Mouse (Mus musculus): ENCODE data around the gene Kank2. TPM values are rescaled to one million over a fixed set of nuclear protein-coding genes. Genes with fewer than 3 reads are reported as not detected.

Gene Kank2
- polyA plus RNA-seq, 1 experiment from 2014 or later, result 30.0 TPM

GRCm38 (mm10) chr9:21811170-21811569, 12.6 kb upstream of the Kank2 start:
- Histone ChIP-seq H3K4me2 (no peak overlapping the region), H3K9me3 (no peaks in the 10 kb centered on the region), H3K27ac (no peak overlapping the region), H3K27me3 (no peaks in the 10 kb centered on the region), H3K4me3 (no peak overlapping the region), H3K4me1 (no peaks in the 10 kb centered on the region), H3K9ac (no peak overlapping the region), H3K36me3 (peaks cover 54% of the 10 kb centered on the region)
- ATAC-seq (ENCODE audit: borderline replicate concordance, extremely low read depth, low FRiP score, low TSS enrichment), result no peak
- WGBS, result 88% methylated on average over 5 of the region's 5 CpGs

GRCm38 (mm10) chr9:21808561-21808960, 10.0 kb upstream of the Kank2 start:
- 56% methylated on average over 3 of the region's 3 CpGs for WGBS
- no peak for ATAC-seq (ENCODE audit: borderline replicate concordance, extremely low read depth, low FRiP score, low TSS enrichment)
- Histone ChIP-seq H3K27ac (no peak overlapping the region), H3K4me1 (peaks cover 10% of the 10 kb centered on the region), H3K36me3 (peaks cover 32% of the 10 kb centered on the region), H3K9me3 (no peaks in the 10 kb centered on the region), H3K27me3 (no peaks in the 10 kb centered on the region), H3K9ac (no peak overlapping the region), H3K4me2 (no peak overlapping the region), H3K4me3 (no peak overlapping the region)

DNA sequence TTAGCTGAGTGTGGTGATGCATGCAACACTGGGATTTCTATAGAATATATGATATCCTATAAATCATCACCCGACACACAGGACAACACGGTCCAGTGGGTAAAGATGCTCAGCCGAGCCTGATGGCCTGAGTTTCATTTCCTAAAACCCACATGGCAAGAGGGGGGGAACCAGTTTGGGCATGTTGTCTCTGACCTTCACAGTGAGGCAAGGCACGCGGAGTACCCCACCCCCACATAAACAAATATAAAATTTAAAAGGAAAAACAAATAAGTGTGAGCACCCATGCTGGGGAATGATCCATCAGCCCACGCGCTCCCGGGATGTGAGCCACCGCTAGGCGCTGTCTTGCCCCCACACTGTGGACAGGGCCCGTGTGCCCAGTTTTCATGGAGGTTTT, 8.4 kb upstream of the Kank2 start:
- Histone ChIP-seq H3K9me3 (no peaks in the 10 kb centered on the region), H3K27me3 (no peaks in the 10 kb centered on the region), H3K36me3 (peaks cover 29% of the 10 kb centered on the region), H3K4me1 (peaks cover 11% of the 10 kb centered on the region), H3K4me3 (no peak overlapping the region), H3K27ac (no peak overlapping the region), H3K9ac (no peak overlapping the region), H3K4me2 (no peak overlapping the region)
- 81% methylated on average over 11 of the region's 11 CpGs for WGBS
- no peak for ATAC-seq (ENCODE audit: borderline replicate concordance, extremely low read depth, low FRiP score, low TSS enrichment)

- peaks cover 11% of the 10 kb centered on the region for H3K4me1 ChIP-seq
- no peak for ATAC-seq (ENCODE audit: borderline replicate concordance, extremely low read depth, low FRiP score, low TSS enrichment)
- no peak overlapping the region for H3K4me2 ChIP-seq
- H3K9ac ChIP-seq, result no peak overlapping the region
- no peak overlapping the region for H3K27ac ChIP-seq
- H3K36me3 ChIP-seq, result peaks cover 29% of the 10 kb centered on the region
- H3K27me3 ChIP-seq, result no peaks in the 10 kb centered on the region
- WGBS, result 39% methylated on average over 3 of the region's 3 CpGs
- no peak overlapping the region for H3K4me3 ChIP-seq
- no peaks in the 10 kb centered on the region for H3K9me3 ChIP-seq
Observed at GRCm38 (mm10) chr9:21806363-21806762, 7.8 kb upstream of the Kank2 start.

DNA sequence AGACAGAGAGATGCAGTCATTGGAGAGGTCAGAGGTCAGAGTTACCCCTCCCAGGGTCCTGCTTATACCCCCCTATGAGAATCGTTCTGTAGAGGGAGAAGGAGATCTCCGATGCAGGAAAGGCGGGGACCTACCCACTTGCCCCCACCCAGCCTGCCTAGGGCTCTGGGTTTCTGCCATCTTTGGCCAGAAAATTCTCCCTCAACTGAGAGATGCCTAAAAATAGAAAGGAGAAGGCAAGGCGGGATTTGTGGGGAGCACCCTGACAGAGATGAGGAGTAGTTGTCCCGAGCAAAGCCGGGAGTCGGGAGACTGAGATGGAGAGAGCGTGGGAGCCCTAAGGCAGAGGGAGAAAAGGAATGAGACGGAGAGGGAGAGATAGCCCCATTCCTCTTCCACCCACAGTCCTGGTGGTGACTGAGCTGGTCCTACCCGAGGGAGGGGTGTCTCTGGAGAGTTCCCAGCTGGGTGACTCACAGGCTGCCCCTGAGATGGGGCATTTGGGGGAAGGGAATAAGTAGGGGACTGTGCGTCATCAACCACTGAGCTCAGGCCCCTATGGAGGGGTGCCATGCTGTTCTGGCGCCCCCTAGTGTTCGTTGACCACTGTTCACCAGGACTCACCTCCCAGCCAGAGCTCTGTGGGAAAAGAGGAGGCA, 5.6 kb upstream of the Kank2 start:
- ATAC-seq (ENCODE audit: borderline replicate concordance, extremely low read depth, low FRiP score, low TSS enrichment), result peak; percentile 97
- H3K27me3 ChIP-seq, result no peaks in the 10 kb centered on the region
- H3K9ac ChIP-seq, result no peak overlapping the region
- H3K4me1 ChIP-seq, result peaks cover 16% of the 10 kb centered on the region
- H3K27ac ChIP-seq, result peak overlapping the region; percentile 73
- WGBS, result 27% methylated on average over 13 of the region's 13 CpGs
- no peak overlapping the region for H3K4me3 ChIP-seq
- H3K36me3 ChIP-seq, result peaks cover 30% of the 10 kb centered on the region
- H3K4me2 ChIP-seq, result peak overlapping the region; percentile 34; the same call in 1 of the 2 replicates
- H3K9me3 ChIP-seq, result no peaks in the 10 kb centered on the region

GRCm38 (mm10) chr9:21801591-21801990, 3.0 kb upstream of the Kank2 start:
- H3K9ac ChIP-seq, result no peak overlapping the region
- H3K4me3 ChIP-seq, result no peak overlapping the region
- 83% methylated on average over 7 of the region's 7 CpGs for WGBS
- no peaks in the 10 kb centered on the region for H3K9me3 ChIP-seq
- no peak for ATAC-seq (ENCODE audit: borderline replicate concordance, extremely low read depth, low FRiP score, low TSS enrichment)
- no peaks in the 10 kb centered on the region for H3K27me3 ChIP-seq
- H3K36me3 ChIP-seq, result peaks cover 30% of the 10 kb centered on the region
- H3K4me2 ChIP-seq, result no peak overlapping the region
- no peak overlapping the region for H3K27ac ChIP-seq
- H3K4me1 ChIP-seq, result peaks cover 32% of the 10 kb centered on the region

DNA sequence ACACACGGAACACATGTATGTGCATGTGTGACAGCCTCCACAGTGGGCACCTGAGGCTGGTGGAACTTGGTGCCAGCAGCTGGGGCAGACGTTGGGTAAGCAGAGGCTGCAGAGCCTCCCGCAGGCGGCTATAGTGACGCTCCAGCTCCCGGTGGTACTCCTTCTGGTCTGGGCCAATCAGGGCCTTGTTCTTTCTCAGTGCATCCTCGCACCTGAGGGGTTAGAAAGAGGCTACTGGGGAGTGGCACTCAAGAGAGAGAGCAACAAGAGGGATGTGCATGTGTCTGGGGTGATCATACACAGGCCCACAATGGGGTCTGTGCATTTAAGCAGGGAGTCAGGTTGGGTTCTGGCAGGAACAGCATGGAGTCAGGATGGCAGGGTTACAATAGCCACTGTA, 2.6 kb upstream of the Kank2 start:
- 74% methylated on average over 7 of the region's 7 CpGs for WGBS
- no peak for ATAC-seq (ENCODE audit: borderline replicate concordance, extremely low read depth, low FRiP score, low TSS enrichment)

GRCm38 (mm10) chr9:21799010-21799350, 436 bp upstream of the Kank2 start:
- H3K9me3 ChIP-seq, result no peaks in the 10 kb centered on the region
- peak overlapping the region; percentile 71 for H3K4me2 ChIP-seq
- peak overlapping the region; percentile 87; the same call in 1 of the 2 replicates for H3K9ac ChIP-seq
- H3K4me1 ChIP-seq, result peaks cover 51% of the 10 kb centered on the region
- H3K27ac ChIP-seq, result peak overlapping the region; percentile 97
- H3K36me3 ChIP-seq, result peaks cover 48% of the 10 kb centered on the region
- peak overlapping the region; percentile 82 for H3K4me3 ChIP-seq
- 35% methylated on average over 3 of the region's 3 CpGs for WGBS
- H3K27me3 ChIP-seq, result no peaks in the 10 kb centered on the region
- no peak for ATAC-seq (ENCODE audit: borderline replicate concordance, extremely low read depth, low FRiP score, low TSS enrichment)

More for the DNA sequence above, 2.6 kb upstream of the Kank2 start:
- Histone ChIP-seq H3K9me3 (no peaks in the 10 kb centered on the region), H3K9ac (no peak overlapping the region), H3K27me3 (no peaks in the 10 kb centered on the region), H3K36me3 (peaks cover 30% of the 10 kb centered on the region), H3K4me3 (no peak overlapping the region), H3K4me2 (no peak overlapping the region), H3K4me1 (peaks cover 37% of the 10 kb centered on the region), H3K27ac (no peak overlapping the region)

DNA sequence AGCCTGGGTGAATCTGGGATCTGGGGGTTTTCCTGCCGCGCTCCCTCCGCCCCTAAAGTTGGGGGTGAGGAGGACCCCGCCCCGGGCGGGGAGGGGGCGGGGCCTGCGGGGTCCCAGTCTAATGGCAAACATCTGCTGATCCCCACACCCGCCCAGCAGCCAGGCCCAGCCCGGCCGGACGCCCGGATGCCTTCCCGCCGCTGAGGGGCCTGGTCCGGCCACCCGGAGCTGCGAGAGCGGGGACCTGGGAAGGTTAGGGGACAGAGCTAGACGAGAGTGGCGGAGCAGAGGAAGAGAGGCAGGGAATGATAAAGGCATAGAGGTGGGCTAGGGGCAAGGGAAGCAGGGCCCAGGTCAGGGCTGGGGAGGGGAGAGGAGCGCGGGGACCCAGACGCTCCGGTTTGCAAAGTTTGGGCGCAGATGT, 611 bp downstream of the Kank2 start:
- no peaks in the 10 kb centered on the region for H3K27me3 ChIP-seq
- peak overlapping the region; percentile 71 for H3K4me2 ChIP-seq
- H3K27ac ChIP-seq, result peak overlapping the region; percentile 97
- peak; percentile 77 for ATAC-seq (ENCODE audit: borderline replicate concordance, extremely low read depth, low FRiP score, low TSS enrichment)
- peak overlapping the region; percentile 82 for H3K4me3 ChIP-seq
- H3K9me3 ChIP-seq, result no peaks in the 10 kb centered on the region
- WGBS, result under 1% methylated on average over 26 of the region's 26 CpGs
- peaks cover 56% of the 10 kb centered on the region for H3K4me1 ChIP-seq
- H3K36me3 ChIP-seq, result peaks cover 51% of the 10 kb centered on the region
- peak overlapping the region; percentile 87 for H3K9ac ChIP-seq

GRCm38 (mm10) chr9:21796919-21797318, 1.6 kb downstream of the Kank2 start:
- 52% methylated on average over 3 of the region's 3 CpGs for WGBS
- H3K4me3 ChIP-seq, result peak overlapping the region; percentile 82
- peaks cover 44% of the 10 kb centered on the region for H3K36me3 ChIP-seq
- H3K9me3 ChIP-seq, result no peaks in the 10 kb centered on the region
- H3K4me2 ChIP-seq, result peak overlapping the region; percentile 71
- ATAC-seq (ENCODE audit: borderline replicate concordance, extremely low read depth, low FRiP score, low TSS enrichment), result no peak
- peak overlapping the region; percentile 97 for H3K27ac ChIP-seq
- H3K4me1 ChIP-seq, result peaks cover 66% of the 10 kb centered on the region
- H3K27me3 ChIP-seq, result no peaks in the 10 kb centered on the region
- peak overlapping the region; percentile 87 for H3K9ac ChIP-seq

GRCm38 (mm10) chr9:21796259-21796658, 2.3 kb downstream of the Kank2 start:
- Histone ChIP-seq H3K4me3 (peak overlapping the region; percentile 82), H3K9me3 (no peaks in the 10 kb centered on the region), H3K27ac (peak overlapping the region; percentile 97), H3K9ac (peak overlapping the region; percentile 87), H3K36me3 (peaks cover 37% of the 10 kb centered on the region), H3K4me2 (peak overlapping the region; percentile 71), H3K4me1 (peaks cover 73% of the 10 kb centered on the region), H3K27me3 (no peaks in the 10 kb centered on the region)
- 12% methylated on average over 3 of the region's 3 CpGs for WGBS
- ATAC-seq (ENCODE audit: borderline replicate concordance, extremely low read depth, low FRiP score, low TSS enrichment), result no peak

DNA sequence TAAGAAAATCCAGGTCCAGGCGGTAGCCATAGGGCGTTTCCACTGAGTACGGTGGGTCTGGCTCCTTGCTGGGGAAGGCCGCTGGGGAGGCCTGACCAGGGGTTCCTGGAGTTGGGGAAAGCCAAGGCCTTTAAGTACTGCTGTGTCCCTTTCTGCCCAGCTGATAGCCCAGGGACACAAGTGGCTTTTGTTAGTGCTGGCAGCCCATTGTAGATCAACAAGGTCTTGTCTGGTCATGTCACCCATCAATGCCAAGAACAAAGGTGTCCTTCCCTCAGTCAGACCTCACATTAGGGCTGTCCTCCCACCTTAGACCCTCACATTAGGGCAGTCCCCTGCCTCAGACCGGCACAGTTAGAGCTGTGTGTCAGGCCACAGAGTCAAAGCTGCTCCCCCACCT, 3.0 kb downstream of the Kank2 start:
- H3K4me1 ChIP-seq, result peaks cover 78% of the 10 kb centered on the region
- peak overlapping the region; percentile 82; the same call in 1 of the 2 replicates for H3K4me3 ChIP-seq
- no peaks in the 10 kb centered on the region for H3K27me3 ChIP-seq
- 56% methylated on average over 5 of the region's 5 CpGs for WGBS
- H3K4me2 ChIP-seq, result peak overlapping the region; percentile 71
- peak overlapping the region; percentile 97; the same call in 1 of the 2 replicates for H3K27ac ChIP-seq
- peaks cover 30% of the 10 kb centered on the region for H3K36me3 ChIP-seq
- ATAC-seq (ENCODE audit: borderline replicate concordance, extremely low read depth, low FRiP score, low TSS enrichment), result no peak
- no peak overlapping the region for H3K9ac ChIP-seq
- no peaks in the 10 kb centered on the region for H3K9me3 ChIP-seq

Measured in lung, embryonic 15.5 days (tissue).